Mouse (Mus musculus) liver, adult 2 months (tissue): ENCODE measurements around the gene Slc38a7. TPM values are rescaled to one million over a fixed set of nuclear protein-coding genes. Genes with fewer than 3 reads are reported as not detected.
"Not testable (repeated sequence)": the region's sequence is repeated elsewhere in the genome, so short reads cannot be mapped to it uniquely, and the experiment has no call there.

ENCODE experiments used
- DNase-seq: peaks from one replicate; pipeline ENCODE4 v3.0.0-alpha.2; 2011; ENCODE audit warnings: low read depth, low spot score; ENCODE audit errors: extremely low read depth
- H3K27ac ChIP-seq: fragments of 200-500 bp; replicated peaks from 2 replicates; pipeline ENCODE4 v1.5.1; 2012; ENCODE audit warnings: low read depth, mild to moderate bottlenecking, control low read depth, inconsistent platforms, low read length; ENCODE audit not compliant: insufficient read depth
- H3K27me3 ChIP-seq: fragments of 200-500 bp; 2 replicates; pipeline ENCODE4 v1.6.1; 2012; ENCODE audit warnings: mild to moderate bottlenecking, moderate library complexity, low read length, inconsistent platforms; ENCODE audit not compliant: control insufficient read depth, insufficient read depth
- H3K36me3 ChIP-seq: fragments of 200-500 bp; 2 replicates; pipeline ENCODE4 v1.6.1; 2012; ENCODE audit warnings: low read length, inconsistent platforms; ENCODE audit not compliant: control insufficient read depth, insufficient read depth
- H3K4me1 ChIP-seq: fragments of 200-500 bp; 2 replicates; pipeline ENCODE4 v1.6.1; 2011; ENCODE audit warnings: low read length; ENCODE audit not compliant: control insufficient read depth, insufficient read depth
- H3K4me3 ChIP-seq: fragments of 200-500 bp; 2 replicates; pipeline ENCODE4 v1.5.1; 2011; ENCODE audit warnings: low read depth, mild to moderate bottlenecking, control low read depth, low read length, moderate library complexity; ENCODE audit not compliant: insufficient read depth
- H3K79me2 ChIP-seq: fragments of 200-500 bp; 2 replicates; pipeline ENCODE4 v1.6.1; 2012; ENCODE audit warnings: inconsistent platforms, mild to moderate bottlenecking, low read length, moderate library complexity; ENCODE audit not compliant: control insufficient read depth, insufficient read depth
- H3K9ac ChIP-seq: fragments of 200-500 bp; 2 replicates; pipeline ENCODE4 v1.6.1; 2012; ENCODE audit warnings: low read depth, mild to moderate bottlenecking, control low read depth, inconsistent platforms, low read length
- CTCF ChIP-seq: fragments of 200-500 bp; IDR thresholded peaks from 2 replicates; pipeline ENCODE4 v1.5.1; 2011; ENCODE audit warnings: low read depth, low read length, control low read depth
- POLR2A ChIP-seq: fragments of 200-500 bp; IDR thresholded peaks from 2 replicates; pipeline ENCODE4 v1.6.1; 2011; ENCODE audit warnings: low read length, control low read depth; ENCODE audit not compliant: insufficient read depth; ENCODE audit errors: extremely low read depth
- WGBS: fragments of 180-500 bp; shearing (Covaris S2); methylation state at CpG from one replicate; pipeline ENCODE4 v1.1.7; 2018; 5-methylcytosine and 5-hydroxymethylcytosine counted together
- polyA plus RNA-seq: library from polyadenylated mRNA; depleted of rRNA; stranded (reverse); fragments of >200 nt; gene quantifications from 2 replicates; pipeline ENCODE4 v1.2.3, GENCODE M21; 2012; rRNA removed
- total RNA-seq: library from RNA; depleted of rRNA; stranded (reverse); fragments of >200 nt; gene quantifications from 2 replicates; pipeline ENCODE4 v1.2.3, GENCODE M21; 2014; rRNA removed

The Slc38a7 gene
- total and polyA plus RNA-seq, 2 experiments = 10.7 to 22.8 TPM

DNA sequence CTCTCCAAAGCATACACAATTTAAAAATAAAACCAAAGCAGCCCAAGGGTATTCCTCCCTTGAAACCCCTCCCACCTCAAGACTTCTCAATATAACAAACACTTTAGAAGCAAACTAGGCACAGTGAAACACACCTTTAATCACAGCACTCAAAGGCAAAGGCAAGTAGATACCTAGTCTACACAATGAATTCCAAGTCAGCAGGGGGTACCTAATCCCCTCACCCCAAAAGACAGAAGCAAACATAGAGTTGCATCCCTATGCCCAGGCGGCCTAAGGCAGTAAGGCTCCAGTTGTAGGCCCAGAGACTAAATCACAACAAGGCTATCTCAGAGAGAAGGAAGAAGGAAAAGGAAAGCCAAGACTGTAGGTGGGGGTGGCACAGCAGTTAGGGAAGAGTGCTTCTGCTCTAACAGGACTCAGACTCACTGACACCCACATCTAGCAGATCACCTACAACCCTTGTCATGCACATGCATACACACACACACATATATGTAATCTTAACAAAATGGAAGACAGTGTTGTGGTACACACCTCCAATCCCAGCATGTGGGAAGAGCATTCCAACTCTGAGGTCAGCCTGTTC is 51.8 kb downstream of the Slc38a7 start:
- Histone ChIP-seq H3K27me3 (no peaks in the 10 kb centered on the region), H3K79me2 (peaks cover 59% of the 10 kb centered on the region), H3K36me3 (peaks cover 6% of the 10 kb centered on the region), H3K9ac (no peak overlapping the region), H3K27ac (no peak overlapping the region), H3K4me1 (peaks cover 36% of the 10 kb centered on the region), H3K4me3 (no peak overlapping the region)
- WGBS = 100% methylated on average over 1 of the region's 1 CpGs
- TF ChIP-seq POLR2A (no peak), CTCF (no peak)
- DNase-seq = no peak

DNA sequence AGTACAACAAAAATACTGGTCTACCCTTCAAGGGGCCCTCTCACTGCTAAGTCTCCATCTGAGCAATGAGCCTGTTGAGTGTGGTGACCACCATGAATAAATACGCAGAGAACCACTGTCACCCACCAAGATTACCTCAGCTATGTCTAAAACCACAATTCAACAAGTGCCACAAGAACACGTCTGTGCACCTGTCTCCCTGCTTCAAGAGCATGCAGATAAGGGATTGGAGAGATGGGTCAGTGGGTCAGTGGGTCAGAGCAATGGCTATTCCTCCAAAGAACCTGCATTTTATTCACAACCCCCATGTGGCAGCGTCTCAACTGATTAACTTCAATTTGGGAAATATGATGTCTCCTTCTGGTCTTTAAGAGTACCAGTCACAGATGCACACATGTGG is 53.0 kb downstream of the Slc38a7 start:
- Histone ChIP-seq H3K36me3 (peaks cover 6% of the 10 kb centered on the region), H3K27me3 (no peaks in the 10 kb centered on the region), H3K79me2 (peaks cover 49% of the 10 kb centered on the region), H3K4me3 (no peak overlapping the region), H3K27ac (no peak overlapping the region), H3K4me1 (peaks cover 30% of the 10 kb centered on the region), H3K9ac (no peak overlapping the region)
- TF ChIP-seq POLR2A (no peak), CTCF (no peak)
- DNase-seq = no peak
- WGBS = 61% methylated on average over 3 of the region's 3 CpGs

GRCm38 (mm10) chr8:95799891-95800290 is 53.4 kb downstream of the Slc38a7 start:
- Histone ChIP-seq H3K4me3 (no peak overlapping the region), H3K36me3 (peaks cover 6% of the 10 kb centered on the region), H3K27ac (no peak overlapping the region), H3K9ac (no peak overlapping the region), H3K27me3 (no peaks in the 10 kb centered on the region), H3K79me2 (peaks cover 46% of the 10 kb centered on the region), H3K4me1 (peaks cover 30% of the 10 kb centered on the region)
- TF ChIP-seq CTCF (no peak), POLR2A (no peak)
- 44% methylated on average over 1 of the region's 1 CpGs for WGBS
- DNase-seq = no peak

- Histone ChIP-seq H3K79me2 (peaks cover 41% of the 10 kb centered on the region), H3K36me3 (peaks cover 6% of the 10 kb centered on the region), H3K4me1 (peaks cover 25% of the 10 kb centered on the region), H3K27ac (no peak overlapping the region), H3K27me3 (no peaks in the 10 kb centered on the region), H3K9ac (no peak overlapping the region), H3K4me3 (no peak overlapping the region)
- no peak for DNase-seq
- WGBS = 81% methylated on average over 6 of the region's 6 CpGs
- TF ChIP-seq CTCF (no peak), POLR2A (no peak)
Measured at GRCm38 (mm10) chr8:95799117-95799516, 54.2 kb downstream of the Slc38a7 start.

- H3K79me2 ChIP-seq = peaks cover 31% of the 10 kb centered on the region
- not testable (repeated sequence) for DNase-seq, H3K4me3 ChIP-seq, H3K9ac ChIP-seq, H3K27me3 ChIP-seq, H3K36me3 ChIP-seq, H3K27ac ChIP-seq
- WGBS = 94% methylated on average over 5 of the region's 5 CpGs
- peaks cover 11% of the 10 kb centered on the region for H3K4me1 ChIP-seq
Measured at GRCm38 (mm10) chr8:95795333-95796061, 57.8 kb downstream of the Slc38a7 start.

Other genes with a start within 250 kb of the Slc38a7 start
- gene Gins3, start 220.1 kb downstream of the Slc38a7 start, total RNA-seq = 0.54 and 0.83 TPM in 2 replicates
- 0.31 and 0.32 TPM in 2 replicates for gene Gins3, start 220.1 kb downstream of the Slc38a7 start, polyA plus RNA-seq
- 0.55 and 0.74 TPM in 2 replicates for gene Ndrg4, start 176.6 kb downstream of the Slc38a7 start, total RNA-seq
- 0.26 and 0.29 TPM in 2 replicates for gene Ndrg4, start 176.6 kb downstream of the Slc38a7 start, polyA plus RNA-seq
- gene Setd6, start 137.7 kb downstream of the Slc38a7 start, total RNA-seq = 15.4 and 20.9 TPM in 2 replicates
- gene Setd6, start 137.7 kb downstream of the Slc38a7 start, polyA plus RNA-seq = 8.8 and 13.0 TPM in 2 replicates
- gene Cnot1, start 46.1 kb downstream of the Slc38a7 start, total RNA-seq = 116 and 125 TPM in 2 replicates
- 40.2 and 41.1 TPM in 2 replicates for gene Cnot1, start 46.1 kb downstream of the Slc38a7 start, polyA plus RNA-seq
- gene Sap18b, start 28.2 kb downstream of the Slc38a7 start, total RNA-seq = 61.1 and 66.8 TPM in 2 replicates
- gene Sap18b, start 28.2 kb downstream of the Slc38a7 start, polyA plus RNA-seq = 30.7 and 39.5 TPM in 2 replicates
- gene Got2, start 35.0 kb upstream of the Slc38a7 start, total RNA-seq = 271 and 323 TPM in 2 replicates
- 350 and 393 TPM in 2 replicates for gene Got2, start 35.0 kb upstream of the Slc38a7 start, polyA plus RNA-seq